Mouse (Mus musculus): ENCODE data around the gene Gm13698. TPM values are rescaled to one million over a fixed set of nuclear protein-coding genes. Genes with fewer than 3 reads are reported as not detected.
"Not testable (repeated sequence)": the region's sequence is repeated elsewhere in the genome, so short reads cannot be mapped to it uniquely, and the experiment has no call there.

Gm13698 gene
- polyA plus RNA-seq (2016; fragmentation: Nextera tagmentation; extraction: Ambion mirVana): not detected in 2 replicates

DNA sequence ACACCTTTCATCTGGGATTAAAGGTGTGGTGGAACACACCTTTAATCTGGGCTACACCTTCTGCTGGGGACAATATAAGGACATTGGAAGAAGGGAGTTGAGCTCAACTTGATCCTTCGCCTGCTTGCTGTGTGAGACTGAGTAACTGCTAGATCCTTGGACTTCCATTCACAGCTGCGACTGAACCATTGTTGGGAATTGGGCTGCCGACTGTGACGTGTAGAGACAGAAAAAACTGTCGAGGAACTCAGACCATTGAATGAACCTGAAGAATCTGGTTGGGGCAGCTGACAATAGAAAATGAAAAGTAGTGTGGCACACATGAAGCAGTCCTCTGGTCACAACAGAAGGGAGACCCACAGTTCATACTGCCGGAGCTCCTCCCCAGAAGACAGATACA, at the start of gene Gm13698:
Gene Gm13698 (plus strand): TSS at position 301 of the 400 bp plus-strand sequence.
- not testable (repeated sequence) for H3K27ac ChIP-seq (ENCODE audit: poor library complexity, severe bottlenecking); H3K9me3 ChIP-seq (replicated peaks); H3K4me3 ChIP-seq; H3K4me1 ChIP-seq (replicated peaks); H3K27me3 ChIP-seq (replicated peaks); H3K9ac ChIP-seq; ATAC-seq (ENCODE audit: insufficient number of reproducible peaks, low FRiP score); H3K4me2 ChIP-seq; H3K36me3 ChIP-seq
- no CpG with 5 or more reads among the region's 6 CpGs for WGBS

DNA sequence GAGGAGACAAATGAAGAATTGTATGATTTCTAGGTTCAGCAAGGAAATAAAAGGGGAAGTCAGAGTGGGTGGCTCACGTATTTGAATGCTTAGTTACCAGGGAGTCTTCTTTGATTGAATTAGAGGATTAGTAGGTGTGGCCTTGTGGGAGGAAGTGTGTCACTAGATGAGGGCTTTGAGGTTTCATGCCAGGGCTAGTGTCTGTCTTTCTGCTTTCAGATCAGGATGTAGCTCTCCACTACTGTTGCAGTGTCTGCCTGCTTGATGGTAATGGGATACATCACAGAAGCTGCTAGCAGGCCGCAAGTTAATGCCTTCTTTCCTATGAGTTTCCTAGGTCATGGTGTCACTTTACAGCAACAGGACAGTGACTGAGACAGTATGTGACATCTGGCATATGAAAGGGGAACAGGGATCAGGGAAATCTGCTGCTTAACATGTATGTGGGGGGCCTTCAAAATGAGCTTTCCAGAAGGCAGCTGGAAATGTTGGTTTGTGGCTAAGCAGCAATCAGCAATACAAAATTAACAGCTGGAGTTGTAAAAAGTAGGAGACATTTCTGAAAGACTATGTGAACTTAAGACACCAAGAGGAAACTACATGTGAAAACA, 25.9 kb upstream of the Gm13698 start:
- Histone ChIP-seq H3K9ac (no peak overlapping the region), H3K36me3 (no peaks in the 10 kb centered on the region), H3K9me3 (replicated peaks) (no peaks in the 10 kb centered on the region), H3K4me2 (no peak overlapping the region), H3K27ac (ENCODE audit: poor library complexity, severe bottlenecking) (no peak overlapping the region), H3K4me1 (replicated peaks) (no peaks in the 10 kb centered on the region), H3K27me3 (replicated peaks) (no peaks in the 10 kb centered on the region), H3K4me3 (no peak overlapping the region)
- WGBS: 72% methylated on average over 2 of the region's 2 CpGs
- no peak for ATAC-seq (ENCODE audit: insufficient number of reproducible peaks, low FRiP score)

DNA sequence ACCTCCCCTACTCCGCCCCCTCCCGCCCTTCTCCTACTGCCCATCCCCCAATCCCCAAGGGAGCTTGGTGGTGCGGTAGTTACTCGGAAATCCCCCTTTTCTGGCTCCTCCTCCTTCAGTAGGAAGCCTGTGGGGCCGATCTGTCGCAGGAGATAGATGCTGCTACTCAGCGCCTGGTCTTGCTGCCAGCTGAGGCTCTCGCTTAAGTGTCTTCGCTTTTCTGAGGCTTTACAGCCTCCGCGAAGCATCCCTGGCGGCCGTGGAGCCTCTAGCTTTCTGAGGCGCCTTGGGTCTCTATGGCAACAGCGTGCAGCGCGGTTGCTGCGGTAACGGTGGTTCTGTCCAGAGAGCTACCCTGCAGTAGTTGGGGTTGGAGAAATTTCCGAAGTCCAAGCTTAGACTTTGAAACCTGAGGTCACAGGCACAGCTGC, 14.5 kb upstream of the Gm13698 start, which contains the start of gene Zswim2:
Gene Zswim2 (minus strand): TSS at position 298 of the 431 bp plus-strand sequence.
- Histone ChIP-seq H3K27ac (ENCODE audit: poor library complexity, severe bottlenecking) (no peak within 1 kb of the TSS), H3K36me3 (no peaks in the 10 kb centered on the region), H3K4me2 (peak within 1 kb of the TSS; percentile 68), H3K27me3 (replicated peaks) (no peaks in the 10 kb centered on the region), H3K9me3 (replicated peaks) (0 out of 2 replicates have a peak, but pooled peaks cover 6% of the 10 kb centered on the region), H3K9ac (no peak within 1 kb of the TSS), H3K4me1 (replicated peaks) (peaks cover 6% of the 10 kb centered on the region), H3K4me3 (peak within 1 kb of the TSS; percentile 30)
- WGBS: 2% methylated on average over 20 of the region's 20 CpGs
- peak; percentile 33 for ATAC-seq (ENCODE audit: insufficient number of reproducible peaks, low FRiP score)

DNA sequence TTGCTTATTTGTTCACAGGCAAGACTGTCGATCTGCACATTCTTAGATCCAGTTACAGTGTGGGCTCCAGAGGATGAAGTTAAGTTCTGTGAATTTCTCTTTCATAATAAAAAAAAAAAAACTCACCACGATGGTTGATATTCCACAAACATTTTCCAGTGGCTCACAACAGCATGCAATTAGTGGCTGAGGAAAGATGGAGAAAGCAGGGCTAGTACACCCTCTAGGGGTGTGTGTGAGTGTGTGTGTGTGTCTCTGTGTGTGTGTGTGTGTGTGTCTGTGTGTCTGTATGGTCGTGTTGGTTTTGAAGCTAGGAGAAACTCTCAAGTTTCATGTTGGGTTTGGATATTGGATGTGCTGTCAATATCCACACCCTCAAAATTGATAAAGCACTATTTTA, 14.1 kb upstream of the Gm13698 start:
- ATAC-seq (ENCODE audit: insufficient number of reproducible peaks, low FRiP score): no peak
- H3K4me3 ChIP-seq: peak overlapping the region; percentile 30; the same call in 1 of the 2 replicates
- no peak overlapping the region for H3K27ac ChIP-seq (ENCODE audit: poor library complexity, severe bottlenecking)
- no peak overlapping the region for H3K9ac ChIP-seq
- peak overlapping the region; percentile 68 for H3K4me2 ChIP-seq
- H3K36me3 ChIP-seq: no peaks in the 10 kb centered on the region
- 44% methylated on average over 3 of the region's 3 CpGs for WGBS
- H3K4me1 ChIP-seq (replicated peaks): peaks cover 6% of the 10 kb centered on the region
- no peaks in the 10 kb centered on the region for H3K27me3 ChIP-seq (replicated peaks)
- 0 out of 2 replicates have a peak, but pooled peaks cover 6% of the 10 kb centered on the region for H3K9me3 ChIP-seq (replicated peaks)

DNA sequence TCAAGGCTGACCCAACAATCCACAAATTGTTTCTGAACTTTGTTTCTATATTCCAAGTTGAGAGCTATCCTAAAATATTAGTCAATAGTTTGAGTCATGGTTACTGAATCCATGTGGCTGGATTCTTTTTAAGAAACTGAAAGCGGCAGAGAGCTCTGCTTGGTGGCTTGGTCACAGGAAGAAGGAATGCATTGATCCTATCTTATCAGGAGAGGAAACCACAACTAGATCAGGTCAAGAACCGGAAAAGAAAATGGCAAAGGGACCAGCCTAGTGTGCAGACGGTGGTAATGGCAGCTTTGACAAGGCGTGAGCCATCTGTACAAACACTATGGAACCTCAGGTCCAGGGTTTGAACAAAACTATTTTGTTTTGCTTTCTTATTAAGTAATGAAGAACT, 13.7 kb upstream of the Gm13698 start:
- no peak for ATAC-seq (ENCODE audit: insufficient number of reproducible peaks, low FRiP score)
- Histone ChIP-seq H3K27ac (ENCODE audit: poor library complexity, severe bottlenecking) (no peak overlapping the region), H3K4me3 (no peak overlapping the region), H3K4me1 (replicated peaks) (peaks cover 6% of the 10 kb centered on the region), H3K9me3 (replicated peaks) (0 out of 2 replicates have a peak, but pooled peaks cover 6% of the 10 kb centered on the region), H3K27me3 (replicated peaks) (no peaks in the 10 kb centered on the region), H3K4me2 (no peak overlapping the region), H3K9ac (no peak overlapping the region), H3K36me3 (no peaks in the 10 kb centered on the region)
- WGBS: 32% methylated on average over 4 of the region's 4 CpGs

DNA sequence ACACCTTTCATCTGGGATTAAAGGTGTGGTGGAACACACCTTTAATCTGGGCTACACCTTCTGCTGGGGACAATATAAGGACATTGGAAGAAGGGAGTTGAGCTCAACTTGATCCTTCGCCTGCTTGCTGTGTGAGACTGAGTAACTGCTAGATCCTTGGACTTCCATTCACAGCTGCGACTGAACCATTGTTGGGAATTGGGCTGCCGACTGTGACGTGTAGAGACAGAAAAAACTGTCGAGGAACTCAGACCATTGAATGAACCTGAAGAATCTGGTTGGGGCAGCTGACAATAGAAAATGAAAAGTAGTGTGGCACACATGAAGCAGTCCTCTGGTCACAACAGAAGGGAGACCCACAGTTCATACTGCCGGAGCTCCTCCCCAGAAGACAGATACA, 5.7 kb downstream of the Gm13698 start, which contains the start of gene Gm13693:
Gene Gm13693 (plus strand): TSS at position 301 of the 400 bp plus-strand sequence.
- H3K4me2 ChIP-seq; H3K27ac ChIP-seq (ENCODE audit: poor library complexity, severe bottlenecking); H3K9me3 ChIP-seq (replicated peaks); ATAC-seq (ENCODE audit: insufficient number of reproducible peaks, low FRiP score); H3K4me3 ChIP-seq; H3K4me1 ChIP-seq (replicated peaks); H3K36me3 ChIP-seq; H3K27me3 ChIP-seq (replicated peaks); H3K9ac ChIP-seq: not testable (repeated sequence)
- WGBS: no CpG with 5 or more reads among the region's 6 CpGs

DNA sequence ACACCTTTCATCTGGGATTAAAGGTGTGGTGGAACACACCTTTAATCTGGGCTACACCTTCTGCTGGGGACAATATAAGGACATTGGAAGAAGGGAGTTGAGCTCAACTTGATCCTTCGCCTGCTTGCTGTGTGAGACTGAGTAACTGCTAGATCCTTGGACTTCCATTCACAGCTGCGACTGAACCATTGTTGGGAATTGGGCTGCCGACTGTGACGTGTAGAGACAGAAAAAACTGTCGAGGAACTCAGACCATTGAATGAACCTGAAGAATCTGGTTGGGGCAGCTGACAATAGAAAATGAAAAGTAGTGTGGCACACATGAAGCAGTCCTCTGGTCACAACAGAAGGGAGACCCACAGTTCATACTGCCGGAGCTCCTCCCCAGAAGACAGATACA, 11.5 kb downstream of the Gm13698 start, which contains the start of gene Gm13695:
Gene Gm13695 (plus strand): TSS at position 301 of the 400 bp plus-strand sequence.
- H3K36me3 ChIP-seq; H3K27me3 ChIP-seq (replicated peaks); H3K9me3 ChIP-seq (replicated peaks); H3K4me1 ChIP-seq (replicated peaks); H3K9ac ChIP-seq; H3K4me2 ChIP-seq; ATAC-seq (ENCODE audit: insufficient number of reproducible peaks, low FRiP score); H3K4me3 ChIP-seq; H3K27ac ChIP-seq (ENCODE audit: poor library complexity, severe bottlenecking): not testable (repeated sequence)
- no CpG with 5 or more reads among the region's 6 CpGs for WGBS

DNA sequence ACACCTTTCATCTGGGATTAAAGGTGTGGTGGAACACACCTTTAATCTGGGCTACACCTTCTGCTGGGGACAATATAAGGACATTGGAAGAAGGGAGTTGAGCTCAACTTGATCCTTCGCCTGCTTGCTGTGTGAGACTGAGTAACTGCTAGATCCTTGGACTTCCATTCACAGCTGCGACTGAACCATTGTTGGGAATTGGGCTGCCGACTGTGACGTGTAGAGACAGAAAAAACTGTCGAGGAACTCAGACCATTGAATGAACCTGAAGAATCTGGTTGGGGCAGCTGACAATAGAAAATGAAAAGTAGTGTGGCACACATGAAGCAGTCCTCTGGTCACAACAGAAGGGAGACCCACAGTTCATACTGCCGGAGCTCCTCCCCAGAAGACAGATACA, 17.3 kb downstream of the Gm13698 start, which contains the start of gene Gm13696:
Gene Gm13696 (plus strand): TSS at position 301 of the 400 bp plus-strand sequence.
- WGBS: no CpG with 5 or more reads among the region's 6 CpGs
- not testable (repeated sequence) for H3K4me3 ChIP-seq; H3K4me1 ChIP-seq (replicated peaks); H3K27me3 ChIP-seq (replicated peaks); H3K9me3 ChIP-seq (replicated peaks); H3K27ac ChIP-seq (ENCODE audit: poor library complexity, severe bottlenecking); H3K9ac ChIP-seq; H3K4me2 ChIP-seq; H3K36me3 ChIP-seq; ATAC-seq (ENCODE audit: insufficient number of reproducible peaks, low FRiP score)

DNA sequence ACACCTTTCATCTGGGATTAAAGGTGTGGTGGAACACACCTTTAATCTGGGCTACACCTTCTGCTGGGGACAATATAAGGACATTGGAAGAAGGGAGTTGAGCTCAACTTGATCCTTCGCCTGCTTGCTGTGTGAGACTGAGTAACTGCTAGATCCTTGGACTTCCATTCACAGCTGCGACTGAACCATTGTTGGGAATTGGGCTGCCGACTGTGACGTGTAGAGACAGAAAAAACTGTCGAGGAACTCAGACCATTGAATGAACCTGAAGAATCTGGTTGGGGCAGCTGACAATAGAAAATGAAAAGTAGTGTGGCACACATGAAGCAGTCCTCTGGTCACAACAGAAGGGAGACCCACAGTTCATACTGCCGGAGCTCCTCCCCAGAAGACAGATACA, 23.1 kb downstream of the Gm13698 start, which contains the start of gene Gm13694:
Gene Gm13694 (plus strand): TSS at position 301 of the 400 bp plus-strand sequence.
- WGBS: no CpG with 5 or more reads among the region's 6 CpGs
- not testable (repeated sequence) for H3K4me2 ChIP-seq; H3K9me3 ChIP-seq (replicated peaks); H3K27ac ChIP-seq (ENCODE audit: poor library complexity, severe bottlenecking); H3K36me3 ChIP-seq; H3K9ac ChIP-seq; H3K4me1 ChIP-seq (replicated peaks); H3K4me3 ChIP-seq; ATAC-seq (ENCODE audit: insufficient number of reproducible peaks, low FRiP score); H3K27me3 ChIP-seq (replicated peaks)

DNA sequence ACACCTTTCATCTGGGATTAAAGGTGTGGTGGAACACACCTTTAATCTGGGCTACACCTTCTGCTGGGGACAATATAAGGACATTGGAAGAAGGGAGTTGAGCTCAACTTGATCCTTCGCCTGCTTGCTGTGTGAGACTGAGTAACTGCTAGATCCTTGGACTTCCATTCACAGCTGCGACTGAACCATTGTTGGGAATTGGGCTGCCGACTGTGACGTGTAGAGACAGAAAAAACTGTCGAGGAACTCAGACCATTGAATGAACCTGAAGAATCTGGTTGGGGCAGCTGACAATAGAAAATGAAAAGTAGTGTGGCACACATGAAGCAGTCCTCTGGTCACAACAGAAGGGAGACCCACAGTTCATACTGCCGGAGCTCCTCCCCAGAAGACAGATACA, 28.9 kb downstream of the Gm13698 start, which contains the start of gene Gm13697:
Gene Gm13697 (plus strand): TSS at position 301 of the 400 bp plus-strand sequence.
- not testable (repeated sequence) for H3K9me3 ChIP-seq (replicated peaks); H3K27me3 ChIP-seq (replicated peaks); H3K4me2 ChIP-seq; H3K4me1 ChIP-seq (replicated peaks); H3K36me3 ChIP-seq; H3K27ac ChIP-seq (ENCODE audit: poor library complexity, severe bottlenecking); ATAC-seq (ENCODE audit: insufficient number of reproducible peaks, low FRiP score); H3K9ac ChIP-seq; H3K4me3 ChIP-seq
- WGBS: no CpG with 5 or more reads among the region's 6 CpGs

DNA sequence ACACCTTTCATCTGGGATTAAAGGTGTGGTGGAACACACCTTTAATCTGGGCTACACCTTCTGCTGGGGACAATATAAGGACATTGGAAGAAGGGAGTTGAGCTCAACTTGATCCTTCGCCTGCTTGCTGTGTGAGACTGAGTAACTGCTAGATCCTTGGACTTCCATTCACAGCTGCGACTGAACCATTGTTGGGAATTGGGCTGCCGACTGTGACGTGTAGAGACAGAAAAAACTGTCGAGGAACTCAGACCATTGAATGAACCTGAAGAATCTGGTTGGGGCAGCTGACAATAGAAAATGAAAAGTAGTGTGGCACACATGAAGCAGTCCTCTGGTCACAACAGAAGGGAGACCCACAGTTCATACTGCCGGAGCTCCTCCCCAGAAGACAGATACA, 34.8 kb downstream of the Gm13698 start, which contains the start of gene Gm13691:
Gene Gm13691 (plus strand): TSS at position 301 of the 400 bp plus-strand sequence.
- H3K27me3 ChIP-seq (replicated peaks); H3K9me3 ChIP-seq (replicated peaks); H3K4me1 ChIP-seq (replicated peaks); H3K4me2 ChIP-seq; H3K4me3 ChIP-seq; H3K36me3 ChIP-seq; ATAC-seq (ENCODE audit: insufficient number of reproducible peaks, low FRiP score); H3K27ac ChIP-seq (ENCODE audit: poor library complexity, severe bottlenecking); H3K9ac ChIP-seq: not testable (repeated sequence)
- WGBS: no CpG with 5 or more reads among the region's 6 CpGs

Data from heart, embryonic 12.5 days (tissue).